Comparison of ENCODE assay signal across 20 mouse cellular contexts in genomic region chr10:117144071-117144470, GRCm38 (mm10). TPM values are rescaled to one million over a fixed set of nuclear protein-coding genes. Genes with fewer than 3 reads are reported as not detected.
DNase-seq lines count a peak whose midpoint lies in the region; ATAC-seq and TF ChIP-seq lines count a peak whose summit lies in the region.
"Had no signal": no experiment of that assay in that cellular context is flagged by ENCODE, and none has a peak within 500 bp of the region (broad histone marks: within the 10 kb centered on the region; RNA-seq: fewer than 3 reads in every experiment).

No protein-coding gene starts in this region.

- H3K4me1 ChIP-seq in heart, embryonic 12.5 days (replicated peaks) = peaks cover 47% of the 10 kb centered on the region
- H3K4me1 ChIP-seq in liver, adult 2 months (ENCODE audit: control insufficient read depth, insufficient read depth, low read length) = peaks cover 30% of the 10 kb centered on the region
- peaks cover 28% of the 10 kb centered on the region for H3K4me1 ChIP-seq in brown adipose tissue, adult 24 weeks (ENCODE audit: control insufficient read depth, insufficient read depth, insufficient read length, low read length)
- H3K4me1 ChIP-seq in liver, postnatal 0 days (ENCODE audit: insufficient read depth) = peaks cover 42% of the 10 kb centered on the region

- no peak for DNase-seq in heart, postnatal 4 days
- peak; percentile 60 for DNase-seq in liver, adult 2 months (ENCODE audit: extremely low read depth, low read depth, low spot score)
- DNase-seq in liver = no peak
- no peak for DNase-seq in liver, postnatal 0 days
- DNase-seq in frontal cortex, postnatal 25 days (ENCODE audit: low spot score in 2 of 2) = no peak
- DNase-seq in embryo, embryonic 11 days = no peak
- DNase-seq: adrenal gland, postnatal 10 days; cerebellum, postnatal 10 days; forebrain, postnatal 0 days; gastrocnemius, postnatal 25 days; kidney, postnatal 25 days; left cerebral cortex, postnatal 4 days; thymus, adult 2 months had no signal

- no peak overlapping the region for H3K4me3 ChIP-seq in heart, embryonic 12.5 days
- H3K4me3 ChIP-seq in liver, adult 2 months (ENCODE audit: insufficient read depth, low read depth, low read length) = no peak overlapping the region
- H3K4me3 ChIP-seq in brown adipose tissue, adult 24 weeks (ENCODE audit: insufficient read depth, low read depth, low read length) = no peak overlapping the region
- H3K4me3 ChIP-seq in liver, postnatal 0 days (ENCODE audit: low read depth, low read length) = no peak overlapping the region
- H3K4me3 ChIP-seq: embryonic facial prominence, embryonic 10.5 days; lung, embryonic 15.5 days; midbrain, embryonic 10.5 days; neural tube, embryonic 15.5 days had no signal

- no peaks in the 10 kb centered on the region for H3K9me3 ChIP-seq in heart, embryonic 12.5 days (replicated peaks)
- H3K9me3 ChIP-seq in liver, postnatal 0 days (ENCODE audit: low read length) = no peaks in the 10 kb centered on the region
- H3K9me3 ChIP-seq: embryonic facial prominence, embryonic 10.5 days; lung, embryonic 15.5 days; midbrain, embryonic 10.5 days; neural tube, embryonic 15.5 days had no signal

- WGBS in heart, embryonic 12.5 days = 86% methylated on average over 4 of the region's 4 CpGs
- WGBS in liver, adult 2 months = 30% methylated on average over 4 of the region's 4 CpGs
- WGBS in liver, postnatal 0 days (ENCODE audit: insufficient replicate concordance) = 71% methylated on average over 4 of the region's 4 CpGs

- no peak for TF ChIP-seq CTCF in liver, adult 2 months (IDR thresholded peaks at IDR 0.05; ENCODE audit: low read depth, low read length)
- no peak for TF ChIP-seq CTCF in liver, postnatal 0 days (IDR thresholded peaks at IDR 0.05; ENCODE audit: low read depth)

- TF ChIP-seq EP300 in liver, postnatal 0 days (IDR thresholded peaks at IDR 0.05; ENCODE audit: low read depth) = no peak

- TF ChIP-seq POLR2A in liver, adult 2 months (IDR thresholded peaks at IDR 0.05; ENCODE audit: extremely low read depth, insufficient read depth, low read length) = no peak

- no peak for ATAC-seq in heart, embryonic 12.5 days (ENCODE audit: insufficient number of reproducible peaks, low FRiP score)
- no peak for ATAC-seq in liver, postnatal 0 days
- ATAC-seq: forebrain, postnatal 0 days; hindbrain, embryonic 16.5 days had no signal

- H3K36me3 ChIP-seq in heart, embryonic 12.5 days = no peaks in the 10 kb centered on the region
- no peaks in the 10 kb centered on the region for H3K36me3 ChIP-seq in liver, adult 2 months (ENCODE audit: control insufficient read depth, insufficient read depth, low read length)
- H3K36me3 ChIP-seq in liver, postnatal 0 days (replicated peaks; ENCODE audit: insufficient read depth, low read length) = no peaks in the 10 kb centered on the region
- H3K36me3 ChIP-seq: embryonic facial prominence, embryonic 10.5 days; lung, embryonic 15.5 days; midbrain, embryonic 10.5 days; neural tube, embryonic 15.5 days had no signal

- H3K79me2 ChIP-seq in liver, adult 2 months (ENCODE audit: control insufficient read depth, insufficient read depth, low read length) = peaks cover 45% of the 10 kb centered on the region

- no peak overlapping the region for H3K4me2 ChIP-seq in heart, embryonic 12.5 days
- H3K4me2 ChIP-seq in liver, postnatal 0 days (ENCODE audit: low read depth, low read length) = peak overlapping the region; percentile 78
- H3K4me2 ChIP-seq: lung, embryonic 15.5 days; neural tube, embryonic 15.5 days had no signal

- peak overlapping the region; percentile 74; the same call in 1 of the 2 replicates for H3K27ac ChIP-seq in heart, embryonic 12.5 days (ENCODE audit: poor library complexity, severe bottlenecking)
- H3K27ac ChIP-seq in liver, adult 2 months (replicated peaks; ENCODE audit: insufficient read depth, low read depth, low read length) = peak overlapping the region; percentile 61; the same call in 1 of the 2 replicates
- H3K27ac ChIP-seq in brown adipose tissue, adult 24 weeks (replicated peaks; ENCODE audit: low read depth, low read length) = peak overlapping the region; percentile 62; the same call in 1 of the 2 replicates
- peak overlapping the region; percentile 41 for H3K27ac ChIP-seq in liver, postnatal 0 days (ENCODE audit: low read depth)
- H3K27ac ChIP-seq: embryonic facial prominence, embryonic 10.5 days; lung, embryonic 15.5 days; midbrain, embryonic 10.5 days; neural tube, embryonic 15.5 days had no signal

- no peaks in the 10 kb centered on the region for H3K27me3 ChIP-seq in heart, embryonic 12.5 days (replicated peaks)
- no peaks in the 10 kb centered on the region for H3K27me3 ChIP-seq in liver, adult 2 months (ENCODE audit: control insufficient read depth, insufficient read depth, low read length)
- H3K27me3 ChIP-seq in liver, postnatal 0 days (ENCODE audit: insufficient read depth, low read length) = no peaks in the 10 kb centered on the region
- H3K27me3 ChIP-seq: lung, embryonic 15.5 days; neural tube, embryonic 15.5 days had no signal

- no peak overlapping the region for H3K9ac ChIP-seq in heart, embryonic 12.5 days
- H3K9ac ChIP-seq in liver, adult 2 months (ENCODE audit: low read depth, low read length) = no peak overlapping the region
- no peak overlapping the region for H3K9ac ChIP-seq in liver, postnatal 0 days (replicated peaks)
- H3K9ac ChIP-seq: forebrain, postnatal 0 days; lung, embryonic 15.5 days; neural tube, embryonic 15.5 days had no signal

RNA-seq across cellular contexts. Expression of gene Frs2, which starts 4.3 kb away (rescaled TPM):
- polyA plus RNA-seq in heart, embryonic 12.5 days (2016; fragmentation: Nextera tagmentation; extraction: Ambion mirVana) = 23.4 and 25.0 TPM in 2 replicates
- 10 to 100 TPM; 23.5 to 25.6 TPM for total RNA-seq in heart, postnatal 4 days (2021)
- total RNA-seq in liver, adult 2 months (2014; rRNA removed) = 11.1 and 15.2 TPM in 2 replicates
- polyA plus RNA-seq in liver, adult 2 months (2012; rRNA removed) = 6.0 and 7.4 TPM in 2 replicates
- polyA plus RNA-seq in brown adipose tissue, adult 24 weeks (2012; ENCODE audit: insufficient read depth, insufficient read length, missing spikeins) = 9.1 and 10.5 TPM in 2 replicates
- 7.7 and 8.0 TPM in 2 replicates for polyA plus RNA-seq in liver, postnatal 0 days (2015; fragmentation: Nextera tagmentation; extraction: Ambion mirVana)
